Mouse (Mus musculus): ENCODE data around the gene Plekhm3.
A peak's percentile ranks its signal among the peaks of the same experiment; 100 is the strongest.

The Plekhm3 gene

DNA sequence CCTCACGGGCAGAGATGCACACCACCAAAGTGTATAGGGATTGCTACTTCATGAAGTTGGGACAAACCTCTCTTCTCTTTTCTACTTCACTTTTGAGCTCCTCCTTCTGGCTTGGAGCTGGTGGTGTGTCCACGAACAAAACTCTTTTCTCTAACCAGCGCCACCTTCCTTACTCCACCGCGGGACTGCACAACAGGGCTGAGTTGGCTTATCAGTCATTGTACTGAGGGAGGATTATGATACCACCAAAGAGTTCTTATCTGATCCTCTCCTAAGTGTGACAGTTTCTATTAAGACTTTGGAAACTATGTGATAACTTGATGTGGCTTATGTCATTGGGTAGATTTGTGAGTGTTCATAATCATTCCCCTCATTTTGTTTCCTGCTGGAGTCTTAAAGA lies 129.2 kb downstream of the Plekhm3 start:
- DNase-seq (ENCODE audit: low spot score in 2 of 2): no peak

GRCm38 (mm10) chr1:64826348-64827103 lies 130.1 kb downstream of the Plekhm3 start:
- no peak for DNase-seq (ENCODE audit: low spot score in 2 of 2)

DNA sequence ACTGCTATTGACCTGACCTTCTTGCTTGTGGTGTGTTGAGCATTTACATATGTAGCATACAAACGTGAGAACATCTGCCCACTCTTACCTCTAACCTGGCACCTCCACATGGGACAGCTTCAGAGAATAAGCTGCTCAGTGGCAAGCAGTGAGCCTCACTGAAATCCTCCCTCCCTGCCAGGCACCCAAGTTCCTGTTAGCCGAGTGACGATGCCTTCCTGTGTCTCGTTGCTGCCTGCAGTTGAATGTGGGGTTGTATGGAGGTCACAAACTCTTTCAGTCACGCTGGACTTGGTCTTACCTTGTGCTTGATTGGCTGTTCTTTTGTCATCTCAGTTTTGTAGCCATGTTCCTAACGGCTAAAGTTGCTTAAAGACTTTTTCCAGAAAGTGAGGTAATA lies 133.1 kb downstream of the Plekhm3 start:
- DNase-seq (ENCODE audit: low spot score in 2 of 2): no peak

DNA sequence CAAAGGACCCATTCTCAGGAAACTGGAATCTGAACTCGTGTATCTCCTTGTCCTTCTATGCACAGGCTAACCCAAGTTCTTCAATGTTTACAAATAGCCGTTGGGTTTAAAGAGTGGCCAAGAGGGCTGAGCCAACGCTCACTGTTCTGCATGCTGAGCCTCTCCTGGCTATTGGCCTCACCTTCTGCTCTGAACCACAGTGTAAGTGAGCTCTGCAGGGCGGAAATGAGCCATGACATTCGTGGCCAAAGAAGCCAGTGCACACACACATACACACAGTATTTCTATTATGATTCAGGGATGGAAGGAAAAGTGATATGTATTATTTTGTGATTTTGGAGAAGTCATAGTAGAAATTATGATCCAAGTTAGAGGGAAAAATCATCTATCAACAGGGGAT lies 138.9 kb downstream of the Plekhm3 start:
- no peak for DNase-seq (ENCODE audit: low spot score in 2 of 2)

- DNase-seq (ENCODE audit: low spot score in 2 of 2): no peak
Measured at GRCm38 (mm10) chr1:64813182-64813581, 143.4 kb downstream of the Plekhm3 start.

DNA sequence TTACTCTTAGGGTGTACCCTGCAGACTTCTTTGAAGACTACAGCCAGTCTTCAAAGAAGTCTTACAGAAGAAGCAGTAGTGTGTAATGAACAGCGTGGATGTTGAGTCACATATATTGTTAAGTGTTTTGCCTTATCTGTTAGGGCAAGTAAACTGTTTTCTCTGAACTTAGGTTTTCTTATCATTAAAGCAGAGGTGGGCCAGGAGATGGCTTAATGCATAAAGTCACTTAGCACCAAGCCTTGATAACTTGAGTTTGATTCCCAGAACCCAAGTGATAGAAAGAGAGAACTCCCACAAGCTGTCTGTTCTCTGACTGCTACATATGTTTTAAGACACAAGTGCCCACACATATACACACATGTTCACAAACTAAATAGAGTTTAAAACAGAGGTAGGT lies 144.7 kb downstream of the Plekhm3 start:
- DNase-seq (ENCODE audit: low spot score in 2 of 2): no peak

GRCm38 (mm10) chr1:64809085-64809484 lies 147.5 kb downstream of the Plekhm3 start:
- no peak for DNase-seq (ENCODE audit: low spot score in 2 of 2)

DNA sequence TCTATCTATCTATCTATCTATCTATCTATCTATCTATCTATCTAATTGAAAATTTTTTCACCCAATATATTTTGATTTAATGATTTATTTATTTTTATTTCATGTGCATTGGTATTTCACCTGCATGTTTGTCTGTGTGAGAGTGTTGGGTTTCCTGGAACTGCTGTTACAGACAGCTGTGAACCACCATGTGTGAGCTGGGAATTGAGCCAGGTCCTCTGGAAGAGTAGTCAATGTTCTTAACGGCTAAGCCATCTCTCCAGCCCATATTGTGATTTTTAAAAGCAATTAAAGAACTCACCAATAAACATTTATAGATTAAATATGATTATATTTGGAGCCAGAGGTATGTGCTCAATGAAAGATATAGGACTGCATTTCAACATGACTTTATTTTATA lies 148.9 kb downstream of the Plekhm3 start:
- DNase-seq (ENCODE audit: low spot score in 2 of 2): no peak

GRCm38 (mm10) chr1:64805217-64805616 lies 151.4 kb downstream of the Plekhm3 start:
- DNase-seq (ENCODE audit: low spot score in 2 of 2): no peak

GRCm38 (mm10) chr1:64802631-64803030 lies 154.0 kb downstream of the Plekhm3 start:
- no peak for DNase-seq (ENCODE audit: low spot score in 2 of 2)

DNA sequence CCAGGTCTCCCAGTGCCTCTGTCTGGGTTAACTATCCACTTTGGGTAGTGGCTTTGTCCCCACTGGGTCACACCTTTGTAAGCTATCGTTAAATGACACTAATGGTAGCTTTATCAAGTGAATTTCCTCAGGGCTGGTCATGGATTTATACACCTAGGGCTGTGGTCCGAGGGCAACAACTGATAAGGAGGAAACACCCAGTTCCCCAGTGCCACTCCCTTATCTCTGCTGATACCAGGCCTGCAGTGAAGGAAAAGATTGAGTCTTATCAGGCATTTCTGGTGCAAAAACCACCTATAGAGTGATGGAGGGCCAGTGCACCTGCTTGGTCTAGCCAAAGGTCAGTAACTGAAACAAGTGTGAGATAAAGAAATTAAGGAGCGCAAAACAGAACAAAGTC lies 159.0 kb downstream of the Plekhm3 start:
- no peak for DNase-seq (ENCODE audit: low spot score in 2 of 2)

- DNase-seq (ENCODE audit: low spot score in 2 of 2): no peak
Measured at GRCm38 (mm10) chr1:64796867-64797582, 159.6 kb downstream of the Plekhm3 start.

DNA sequence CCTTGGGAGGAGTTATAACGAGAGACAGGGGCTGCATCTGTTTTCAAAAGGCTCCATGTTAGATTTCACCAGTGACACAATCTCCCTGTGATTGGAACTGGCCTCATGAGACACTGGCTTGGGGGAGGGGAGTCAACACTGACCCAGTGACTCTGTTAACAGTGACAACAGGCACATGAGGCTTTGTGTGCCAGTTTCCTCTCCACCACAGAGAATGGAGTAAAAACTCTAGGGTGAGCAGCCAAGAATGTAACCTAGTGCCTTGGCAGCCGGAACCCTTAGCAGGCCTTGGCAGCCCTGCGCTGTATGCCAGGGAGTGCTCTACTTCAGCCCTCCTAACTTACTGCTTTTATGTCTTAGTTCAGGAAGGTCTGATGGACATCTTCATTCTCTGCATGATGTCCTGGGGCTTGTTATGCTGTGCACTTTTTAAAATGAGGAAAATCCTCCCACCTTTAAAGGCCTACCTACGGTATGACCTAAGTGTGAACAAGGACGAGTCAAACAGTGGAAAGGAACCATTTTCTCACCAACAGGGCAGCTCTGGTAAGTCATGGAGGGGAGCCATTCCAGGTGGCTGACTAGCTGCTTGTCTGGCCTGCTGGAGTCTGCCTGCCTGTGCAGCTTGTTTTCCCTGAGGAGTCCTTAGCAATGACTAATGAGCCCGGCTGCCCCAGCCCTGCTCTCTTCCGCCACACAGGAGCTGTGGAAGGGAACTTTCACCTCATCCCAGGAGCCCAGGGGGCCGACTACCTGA lies 161.2 kb downstream of the Plekhm3 start:
- DNase-seq (ENCODE audit: low spot score in 2 of 2): no peak

GRCm38 (mm10) chr1:64794096-64794495 lies 162.5 kb downstream of the Plekhm3 start:
- DNase-seq (ENCODE audit: low spot score in 2 of 2): no peak

DNA sequence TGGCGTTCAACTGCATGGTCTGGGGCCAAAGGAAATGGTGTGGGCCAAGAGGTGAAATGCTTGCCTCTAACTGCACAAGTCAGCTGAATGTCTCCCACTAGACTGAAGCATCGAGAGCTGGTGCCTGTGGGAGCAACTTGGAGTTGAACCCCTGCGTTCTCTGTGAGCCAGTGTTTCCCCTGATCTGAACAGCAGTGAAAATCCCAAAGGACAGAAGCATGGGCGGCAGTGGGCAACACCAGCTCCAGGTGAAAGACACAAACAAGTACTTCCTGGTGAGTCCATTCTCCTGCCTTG lies 163.4 kb downstream of the Plekhm3 start:
- DNase-seq (ENCODE audit: low spot score in 2 of 2): no peak

DNA sequence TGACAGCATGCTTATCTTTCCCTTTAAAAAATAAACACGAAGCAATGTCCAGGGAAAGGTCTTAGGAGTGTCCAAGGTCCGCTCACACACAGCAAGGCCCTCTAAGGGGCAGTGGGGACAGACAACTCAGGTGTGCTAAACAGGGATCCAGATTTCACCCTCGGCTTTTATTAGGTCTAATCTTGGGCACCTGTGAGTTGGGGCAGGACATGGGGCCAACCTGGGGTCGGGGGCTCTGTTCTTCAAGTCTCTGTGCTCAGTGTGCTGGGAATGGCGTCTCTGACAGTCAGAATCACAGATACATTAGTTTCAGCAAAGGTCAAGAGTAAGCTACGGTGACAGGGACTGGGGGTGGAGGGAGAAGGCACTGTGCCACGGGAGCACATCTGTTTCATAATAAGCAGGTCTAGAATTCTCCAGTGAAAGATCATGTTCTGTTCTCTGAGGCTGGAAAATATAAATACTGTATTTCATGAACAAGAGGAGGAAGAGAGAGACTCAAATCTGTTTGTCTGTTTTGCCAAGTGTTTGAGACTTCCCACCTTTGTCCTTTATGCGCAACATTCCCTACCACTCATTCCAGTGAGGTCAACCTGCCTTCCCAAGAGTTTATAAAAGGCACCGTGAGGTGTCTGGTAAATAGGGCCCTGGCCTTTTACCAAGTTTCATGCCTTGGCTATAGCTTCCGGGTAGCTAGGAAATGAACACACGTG lies 163.9 kb downstream of the Plekhm3 start:
- no peak for DNase-seq (ENCODE audit: low spot score in 2 of 2)

GRCm38 (mm10) chr1:64791826-64792225 lies 164.8 kb downstream of the Plekhm3 start:
- DNase-seq (ENCODE audit: low spot score in 2 of 2): no peak

DNA sequence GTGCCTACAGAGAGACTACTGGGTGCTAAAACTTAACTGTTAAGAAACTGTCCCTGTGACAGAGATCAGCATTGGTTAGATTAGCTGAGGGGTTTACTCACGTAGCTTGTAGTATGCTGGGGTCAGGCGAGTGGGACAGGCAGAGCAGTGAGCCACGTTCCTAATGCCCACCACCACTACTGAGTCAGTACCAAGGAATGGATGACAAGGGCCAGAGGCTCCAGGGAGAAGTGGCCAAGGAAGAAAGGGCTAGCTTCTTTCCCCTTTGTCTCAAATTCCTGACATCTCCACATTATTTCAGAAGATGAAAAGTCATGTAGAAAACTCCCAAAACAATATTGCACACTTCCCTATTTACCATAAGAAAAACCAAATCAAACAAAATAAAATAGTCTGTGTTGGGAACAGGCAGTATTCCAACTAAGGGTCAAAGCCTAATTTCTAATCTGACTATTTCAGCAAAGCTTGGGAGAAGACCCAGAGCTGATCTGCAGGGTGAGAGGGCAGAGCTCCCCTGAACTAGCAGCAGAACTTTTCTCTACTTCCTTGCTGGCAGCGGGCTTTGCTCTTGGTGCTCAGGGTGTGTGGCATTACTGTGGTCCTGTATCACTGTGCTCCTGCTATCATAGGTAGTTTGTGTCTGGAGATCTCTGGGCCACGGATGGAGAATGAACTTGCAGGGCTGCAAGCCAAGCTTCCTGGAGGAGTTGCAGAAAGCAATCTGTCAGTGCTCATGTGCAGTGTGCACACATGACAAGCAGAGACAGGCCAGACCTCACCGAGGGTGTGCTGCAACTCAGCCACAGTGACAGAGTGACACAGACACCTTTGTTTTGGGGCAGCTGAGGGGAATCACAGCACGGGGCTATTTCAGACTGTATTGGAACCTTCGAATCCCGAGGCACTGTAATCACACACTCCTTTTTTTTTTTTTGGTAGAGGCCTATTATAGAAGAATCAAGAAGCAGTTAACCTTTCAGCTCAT lies 165.5 kb downstream of the Plekhm3 start:
- DNase-seq (ENCODE audit: low spot score in 2 of 2): peak in 1 of 2 experiments; percentile 9

GRCm38 (mm10) chr1:64787701-64788515 lies 168.7 kb downstream of the Plekhm3 start:
- DNase-seq (ENCODE audit: low spot score in 2 of 2): no peak

- no peak for DNase-seq (ENCODE audit: low spot score in 2 of 2)
Measured at GRCm38 (mm10) chr1:64779863-64780262, 176.8 kb downstream of the Plekhm3 start.

Data from cerebellum, postnatal 4 days (tissue).